8 mouse cellular contexts compared by ENCODE assay signal in the genomic region with DNA sequence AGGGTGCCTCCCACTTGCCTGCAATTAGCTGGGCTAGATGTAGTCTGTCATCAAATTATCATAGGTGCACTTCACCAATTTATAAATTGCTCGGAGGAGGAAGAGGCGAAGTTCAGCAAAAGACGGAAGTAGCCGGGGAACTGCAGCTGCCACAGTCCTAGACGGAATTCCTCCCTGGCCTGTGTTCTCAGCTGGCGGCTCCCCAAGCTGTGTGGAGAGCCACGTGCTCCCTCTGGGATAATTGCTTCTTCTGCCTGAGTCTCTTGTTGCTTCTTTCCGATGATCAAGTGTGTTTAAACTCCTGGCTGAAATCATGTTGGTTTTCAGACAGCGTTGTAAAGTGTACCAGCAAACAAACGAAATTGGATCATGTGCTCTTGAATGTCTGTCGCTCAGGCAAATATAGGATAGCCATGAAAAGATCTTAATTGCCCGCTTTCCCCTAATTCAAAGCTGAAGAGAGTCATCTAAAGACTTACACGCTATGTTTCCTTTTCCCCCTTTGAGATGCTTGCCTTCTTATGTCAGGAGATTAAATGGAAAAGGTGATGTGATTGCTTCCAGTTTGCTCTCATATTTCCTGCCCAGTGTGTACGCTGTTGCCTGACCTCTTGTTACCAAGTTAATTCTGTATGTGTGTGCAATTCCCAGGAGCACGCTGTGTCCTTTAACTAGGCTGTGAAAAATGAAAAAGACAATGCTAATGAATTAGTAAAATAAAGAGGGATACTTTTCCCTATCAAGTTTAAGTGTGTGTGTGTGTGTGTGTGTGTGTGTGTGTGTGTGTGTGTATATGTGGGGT.
DNase-seq lines count a peak whose midpoint lies in the region; ATAC-seq and TF ChIP-seq lines count a peak whose summit lies in the region.

No protein-coding gene starts in this region.

- no peaks in the 10 kb centered on the region for H3K9me3 ChIP-seq in embryonic facial prominence, embryonic 12.5 days
- no peaks in the 10 kb centered on the region for H3K9me3 ChIP-seq in midbrain, embryonic 12.5 days
- no peaks in the 10 kb centered on the region for H3K9me3 ChIP-seq in stomach, embryonic 14.5 days (ENCODE audit: control insufficient read depth, low read depth, low read length)

- no peak for TF ChIP-seq CTCF in heart, adult 2 months (IDR thresholded peaks at IDR 0.05)

- no peak for TF ChIP-seq EP300 in heart, adult 2 months (IDR thresholded peaks at IDR 0.05; ENCODE audit: insufficient read depth, low read depth, low read length)

- peak overlapping the region; percentile 35 for H3K4me2 ChIP-seq in embryonic facial prominence, embryonic 12.5 days (replicated peaks)
- H3K4me2 ChIP-seq in midbrain, embryonic 12.5 days (replicated peaks): peak overlapping the region; percentile 35
- peak overlapping the region; percentile 37 for H3K4me2 ChIP-seq in stomach, embryonic 14.5 days (replicated peaks; ENCODE audit: low read depth, low read length)

- 7% methylated on average over 15 of the region's 15 CpGs for WGBS in embryonic facial prominence, embryonic 12.5 days
- 15% methylated on average over 15 of the region's 15 CpGs for WGBS in heart, adult 2 months
- WGBS in midbrain, embryonic 12.5 days: 19% methylated on average over 15 of the region's 15 CpGs
- WGBS in stomach, embryonic 14.5 days: 20% methylated on average over 15 of the region's 15 CpGs

- H3K4me1 ChIP-seq in embryonic facial prominence, embryonic 12.5 days: peaks cover 49% of the 10 kb centered on the region
- no peaks in the 10 kb centered on the region; the same call in 1 of the 2 replicates for H3K4me1 ChIP-seq in heart, adult 2 months (ENCODE audit: control insufficient read depth, insufficient read depth, low read length)
- peaks cover 38% of the 10 kb centered on the region for H3K4me1 ChIP-seq in midbrain, embryonic 12.5 days
- peaks cover 32% of the 10 kb centered on the region for H3K4me1 ChIP-seq in stomach, embryonic 14.5 days (ENCODE audit: control insufficient read depth, insufficient read depth, low read length)

- 0 out of 2 replicates have a peak overlapping the region, but pooled peaks have one; percentile 3 for H3K4me3 ChIP-seq in embryonic facial prominence, embryonic 12.5 days
- H3K4me3 ChIP-seq in heart, adult 2 months: peak overlapping the region; percentile 0; the same call in 1 of the 2 replicates
- H3K4me3 ChIP-seq in midbrain, embryonic 12.5 days: no peak overlapping the region
- H3K4me3 ChIP-seq in stomach, embryonic 14.5 days (ENCODE audit: low read depth, low read length): no peak overlapping the region

- TF ChIP-seq POLR2A in heart, adult 2 months (IDR thresholded peaks at IDR 0.05; ENCODE audit: insufficient read depth, low read depth, low read length): no peak

- no peak for ATAC-seq in embryonic facial prominence, embryonic 12.5 days (ENCODE audit: insufficient number of reproducible peaks, insufficient read depth, low FRiP score, low TSS enrichment)
- ATAC-seq in midbrain, embryonic 12.5 days (ENCODE audit: low FRiP score, low read depth): peak; percentile 81
- ATAC-seq in stomach, embryonic 14.5 days (ENCODE audit: insufficient number of reproducible peaks, insufficient read depth, low FRiP score, low read depth): peak; percentile 87; the same call in 1 of the 2 replicates
- ATAC-seq in inflammation-experienced regulatory T-cells, adult 6 months: no peak

- no peaks in the 10 kb centered on the region for H3K36me3 ChIP-seq in embryonic facial prominence, embryonic 12.5 days
- no peaks in the 10 kb centered on the region; the same call in 1 of the 2 replicates for H3K36me3 ChIP-seq in heart, adult 2 months (ENCODE audit: control insufficient read depth, insufficient read depth, low read length)
- no peaks in the 10 kb centered on the region for H3K36me3 ChIP-seq in midbrain, embryonic 12.5 days
- H3K36me3 ChIP-seq in stomach, embryonic 14.5 days (ENCODE audit: control insufficient read depth, insufficient read depth, low read length): no peaks in the 10 kb centered on the region

- no peak overlapping the region for H3K9ac ChIP-seq in embryonic facial prominence, embryonic 12.5 days
- peak overlapping the region; percentile 45; the same call in 1 of the 2 replicates for H3K9ac ChIP-seq in heart, adult 2 months (ENCODE audit: low read depth, low read length)
- H3K9ac ChIP-seq in midbrain, embryonic 12.5 days (replicated peaks): no peak overlapping the region; the same call in 1 of the 2 replicates
- H3K9ac ChIP-seq in stomach, embryonic 14.5 days (replicated peaks; ENCODE audit: low read depth, low read length): no peak overlapping the region

- H3K27me3 ChIP-seq in embryonic facial prominence, embryonic 12.5 days: no peaks in the 10 kb centered on the region
- no peaks in the 10 kb centered on the region for H3K27me3 ChIP-seq in heart, adult 2 months (ENCODE audit: control insufficient read depth, insufficient read depth, low read length)
- no peaks in the 10 kb centered on the region for H3K27me3 ChIP-seq in midbrain, embryonic 12.5 days
- no peaks in the 10 kb centered on the region for H3K27me3 ChIP-seq in stomach, embryonic 14.5 days (ENCODE audit: control insufficient read depth, insufficient read depth, low read length)

- DNase-seq in adrenal gland, postnatal 14 days: peak; percentile 84
- peak; percentile 74 to 78 for DNase-seq in heart, adult 2 months
- DNase-seq in kidney, adult 11 months: peak; percentile 41
- DNase-seq in left cerebral cortex, postnatal 36 days (ENCODE audit: low spot score in 2 of 2): peak; percentile 56 to 58

- peak overlapping the region; percentile 63 for H3K27ac ChIP-seq in embryonic facial prominence, embryonic 12.5 days
- no peak overlapping the region for H3K27ac ChIP-seq in heart, adult 2 months
- H3K27ac ChIP-seq in midbrain, embryonic 12.5 days (replicated peaks): peak overlapping the region; percentile 39
- no peak overlapping the region for H3K27ac ChIP-seq in stomach, embryonic 14.5 days (ENCODE audit: low read length)

- H3K79me2 ChIP-seq in heart, adult 2 months (replicated peaks; ENCODE audit: control insufficient read depth, insufficient read depth, low read length): no peaks in the 10 kb centered on the region

- intact Hi-C loops in heart, adult 2 months (cut with DNase I): no loop called here
- intact Hi-C loops in left cerebral cortex, postnatal 36 days (cut with DNase I): no loop called here

Comparison
In these comparisons a context has a peak if more than half of its experiments do, and no peak if none do; other contexts are left out.
1. ATAC-seq: peak in midbrain, embryonic 12.5 days (single experiment) and stomach, embryonic 14.5 days (single experiment); none in embryonic facial prominence, embryonic 12.5 days (single experiment) and inflammation-experienced regulatory T-cells, adult 6 months (single experiment).
2. H3K27ac ChIP-seq: peak in embryonic facial prominence, embryonic 12.5 days (single experiment) and midbrain, embryonic 12.5 days (single experiment); none in heart, adult 2 months (single experiment) and stomach, embryonic 14.5 days (single experiment).
3. H3K4me3 ChIP-seq: peak in embryonic facial prominence, embryonic 12.5 days (single experiment) and heart, adult 2 months (single experiment); none in midbrain, embryonic 12.5 days (single experiment) and stomach, embryonic 14.5 days (single experiment).
4. Peak in every context shown above with its lines, with median percentiles within 50 percentile points of each other: DNase-seq and H3K4me2 ChIP-seq.